Mouse (Mus musculus): Measurements from ENCODE around the gene Tent5c. TPM values are rescaled to one million over a fixed set of nuclear protein-coding genes. Genes with fewer than 3 reads are reported as not detected.

Tent5c gene
- polyA plus RNA-seq, 1 experiment, result not detected

GRCm38 (mm10) chr3:100431705-100432104 is 57.4 kb downstream of the Tent5c start:
- H3K4me3 ChIP-seq (ENCODE audit: insufficient read depth, low read depth, low read length), result no peak overlapping the region
- 79% methylated on average over 4 of the region's 4 CpGs for WGBS
- no peak for TF ChIP-seq CTCF (IDR thresholded peaks at IDR 0.05; ENCODE audit: insufficient read depth, low read depth, low read length)
- TF ChIP-seq POLR2A (IDR thresholded peaks at IDR 0.05; ENCODE audit: insufficient read depth, low read depth, low read length), result no peak

GRCm38 (mm10) chr3:100430731-100431130 is 58.4 kb downstream of the Tent5c start:
- Histone ChIP-seq H3K4me1 (ENCODE audit: control insufficient read depth, insufficient read depth, low read length) (no peaks in the 10 kb centered on the region), H3K4me3 (ENCODE audit: insufficient read depth, low read depth, low read length) (no peak overlapping the region), H3K27ac (ENCODE audit: insufficient read depth, low read depth, low read length) (no peak overlapping the region)
- TF ChIP-seq CTCF (IDR thresholded peaks at IDR 0.05; ENCODE audit: insufficient read depth, low read depth, low read length), result no peak
- no peak for TF ChIP-seq POLR2A (IDR thresholded peaks at IDR 0.05; ENCODE audit: insufficient read depth, low read depth, low read length)
- 72% methylated on average over 1 of the region's 1 CpGs for WGBS

More at GRCm38 (mm10) chr3:100431705-100432104, 57.4 kb downstream of the Tent5c start:
- no peak overlapping the region for H3K27ac ChIP-seq (ENCODE audit: insufficient read depth, low read depth, low read length)
- H3K4me1 ChIP-seq (ENCODE audit: control insufficient read depth, insufficient read depth, low read length), result no peaks in the 10 kb centered on the region

GRCm38 (mm10) chr3:100430101-100430500 is 59.0 kb downstream of the Tent5c start:
- Histone ChIP-seq H3K4me1 (ENCODE audit: control insufficient read depth, insufficient read depth, low read length) (no peaks in the 10 kb centered on the region), H3K27ac (ENCODE audit: insufficient read depth, low read depth, low read length) (no peak overlapping the region), H3K4me3 (ENCODE audit: insufficient read depth, low read depth, low read length) (no peak overlapping the region)
- WGBS, result 92% methylated on average over 5 of the region's 5 CpGs
- TF ChIP-seq CTCF (IDR thresholded peaks at IDR 0.05; ENCODE audit: insufficient read depth, low read depth, low read length) (no peak), POLR2A (IDR thresholded peaks at IDR 0.05; ENCODE audit: insufficient read depth, low read depth, low read length) (no peak)

- WGBS, result 82% methylated on average over 4 of the region's 4 CpGs
- H3K27ac ChIP-seq (ENCODE audit: insufficient read depth, low read depth, low read length), result no peak overlapping the region
- no peak overlapping the region for H3K4me3 ChIP-seq (ENCODE audit: insufficient read depth, low read depth, low read length)
- TF ChIP-seq POLR2A (IDR thresholded peaks at IDR 0.05; ENCODE audit: insufficient read depth, low read depth, low read length) (no peak), CTCF (IDR thresholded peaks at IDR 0.05; ENCODE audit: insufficient read depth, low read depth, low read length) (no peak)
- no peaks in the 10 kb centered on the region for H3K4me1 ChIP-seq (ENCODE audit: control insufficient read depth, insufficient read depth, low read length)
Observed at GRCm38 (mm10) chr3:100429667-100430066, 59.5 kb downstream of the Tent5c start.

GRCm38 (mm10) chr3:100427548-100427947 is 61.6 kb downstream of the Tent5c start:
- H3K27ac ChIP-seq (ENCODE audit: insufficient read depth, low read depth, low read length), result no peak overlapping the region
- TF ChIP-seq POLR2A (IDR thresholded peaks at IDR 0.05; ENCODE audit: insufficient read depth, low read depth, low read length), result no peak
- no peak for TF ChIP-seq CTCF (IDR thresholded peaks at IDR 0.05; ENCODE audit: insufficient read depth, low read depth, low read length)
- 84% methylated on average over 6 of the region's 6 CpGs for WGBS
- no peak overlapping the region for H3K4me3 ChIP-seq (ENCODE audit: insufficient read depth, low read depth, low read length)
- no peaks in the 10 kb centered on the region for H3K4me1 ChIP-seq (ENCODE audit: control insufficient read depth, insufficient read depth, low read length)

- H3K4me1 ChIP-seq (ENCODE audit: control insufficient read depth, insufficient read depth, low read length), result no peaks in the 10 kb centered on the region
Observed at GRCm38 (mm10) chr3:100422392-100423167, 66.5 kb downstream of the Tent5c start.

GRCm38 (mm10) chr3:100421354-100421753 is 67.8 kb downstream of the Tent5c start:
- 76% methylated on average over 6 of the region's 6 CpGs for WGBS
- H3K4me1 ChIP-seq (ENCODE audit: control insufficient read depth, insufficient read depth, low read length), result peaks cover 2% of the 10 kb centered on the region; the same call in 1 of the 2 replicates
- TF ChIP-seq CTCF (IDR thresholded peaks at IDR 0.05; ENCODE audit: insufficient read depth, low read depth, low read length) (no peak), POLR2A (IDR thresholded peaks at IDR 0.05; ENCODE audit: insufficient read depth, low read depth, low read length) (no peak)
- H3K27ac ChIP-seq (ENCODE audit: insufficient read depth, low read depth, low read length), result no peak overlapping the region
- H3K4me3 ChIP-seq (ENCODE audit: insufficient read depth, low read depth, low read length), result no peak overlapping the region

More at GRCm38 (mm10) chr3:100422392-100423167, 66.5 kb downstream of the Tent5c start:
- Histone ChIP-seq H3K27ac (ENCODE audit: insufficient read depth, low read depth, low read length) (no peak overlapping the region), H3K4me3 (ENCODE audit: insufficient read depth, low read depth, low read length) (no peak overlapping the region)
- TF ChIP-seq CTCF (IDR thresholded peaks at IDR 0.05; ENCODE audit: insufficient read depth, low read depth, low read length) (no peak), POLR2A (IDR thresholded peaks at IDR 0.05; ENCODE audit: insufficient read depth, low read depth, low read length) (no peak)
- WGBS, result 83% methylated on average over 10 of the region's 10 CpGs

- no peak overlapping the region for H3K4me3 ChIP-seq (ENCODE audit: insufficient read depth, low read depth, low read length)
- TF ChIP-seq POLR2A (IDR thresholded peaks at IDR 0.05; ENCODE audit: insufficient read depth, low read depth, low read length) (no peak), CTCF (IDR thresholded peaks at IDR 0.05; ENCODE audit: insufficient read depth, low read depth, low read length) (no peak)
- H3K27ac ChIP-seq (ENCODE audit: insufficient read depth, low read depth, low read length), result no peak overlapping the region
- peaks cover 2% of the 10 kb centered on the region; the same call in 1 of the 2 replicates for H3K4me1 ChIP-seq (ENCODE audit: control insufficient read depth, insufficient read depth, low read length)
- 71% methylated on average over 5 of the region's 5 CpGs for WGBS
Observed at GRCm38 (mm10) chr3:100420691-100421056, 68.5 kb downstream of the Tent5c start.

GRCm38 (mm10) chr3:100419962-100420690 is 69.0 kb downstream of the Tent5c start:
- TF ChIP-seq CTCF (IDR thresholded peaks at IDR 0.05; ENCODE audit: insufficient read depth, low read depth, low read length), result no peak
- no peak for TF ChIP-seq POLR2A (IDR thresholded peaks at IDR 0.05; ENCODE audit: insufficient read depth, low read depth, low read length)
- no peak overlapping the region for H3K27ac ChIP-seq (ENCODE audit: insufficient read depth, low read depth, low read length)
- no peak overlapping the region for H3K4me3 ChIP-seq (ENCODE audit: insufficient read depth, low read depth, low read length)
- WGBS, result 92% methylated on average over 10 of the region's 10 CpGs
- peaks cover 2% of the 10 kb centered on the region; the same call in 1 of the 2 replicates for H3K4me1 ChIP-seq (ENCODE audit: control insufficient read depth, insufficient read depth, low read length)
